Mouse (Mus musculus) ovary, postnatal 10 days (tissue): Measurements from ENCODE around the gene Adap2.
"Not testable (repeated sequence)": the region's sequence is repeated elsewhere in the genome, so short reads cannot be mapped to it uniquely, and the experiment has no call there.

Source experiments
- DNase-seq: peaks from one replicate; pipeline ENCODE4 v3.0.0; 2022; ENCODE audit warnings: low spot score

Adap2 gene

DNA sequence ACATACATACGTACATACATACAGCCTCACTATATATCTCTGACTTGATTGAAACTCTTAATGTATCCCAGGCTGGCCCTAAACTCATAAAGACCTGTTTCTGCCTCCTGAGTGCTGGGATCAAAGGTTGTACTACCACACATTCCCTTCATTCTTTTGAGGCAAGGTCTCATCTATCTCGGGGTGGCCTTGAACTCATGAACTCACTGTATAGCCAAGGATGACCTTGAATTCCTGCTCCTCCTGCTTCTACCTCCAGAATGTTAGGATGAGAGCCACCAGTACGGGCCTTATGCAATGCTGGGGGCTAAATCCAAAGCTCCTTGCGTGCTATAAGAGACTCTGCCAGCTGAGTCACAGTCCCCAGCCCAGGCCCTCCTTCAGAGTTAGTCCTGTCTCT, 7.1 kb downstream of the Adap2 start:
- no peak for DNase-seq

DNA sequence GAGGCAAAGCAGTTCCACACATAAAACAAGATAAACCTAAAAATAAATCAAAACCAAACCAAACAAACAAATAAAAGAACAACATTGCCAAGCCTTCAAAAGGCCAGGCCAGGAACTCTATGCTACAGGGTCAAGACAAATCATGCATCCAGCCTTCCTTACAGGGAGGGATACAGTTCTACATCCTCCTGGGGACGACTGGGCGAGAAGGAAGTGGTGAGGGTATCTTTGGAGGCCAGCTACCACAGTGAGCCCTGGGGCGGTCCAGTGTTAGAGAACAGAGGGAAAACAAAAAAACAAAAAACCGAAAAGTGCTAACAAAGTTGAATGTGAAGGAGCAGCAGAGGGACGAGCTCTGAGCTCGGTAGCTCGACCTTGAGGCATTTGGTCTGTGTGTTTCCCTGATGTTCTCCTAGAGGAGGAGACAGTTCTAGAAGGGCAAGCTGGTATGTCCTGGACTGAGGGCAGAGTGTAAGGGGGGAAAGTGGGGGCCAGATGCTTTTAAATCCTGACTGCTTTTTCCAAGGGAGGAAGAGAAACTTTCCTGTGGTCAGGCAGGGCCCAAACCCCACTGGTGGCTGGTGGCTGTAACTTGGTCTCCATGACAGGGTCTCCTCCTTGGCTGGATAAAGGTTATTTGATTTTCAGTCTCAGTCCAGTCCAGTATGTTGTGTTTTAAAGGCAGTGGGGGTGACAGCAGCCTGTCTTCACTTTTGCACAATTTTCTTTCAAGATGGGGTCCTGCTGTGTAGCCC, 9.6 kb downstream of the Adap2 start:
- no peak for DNase-seq

DNA sequence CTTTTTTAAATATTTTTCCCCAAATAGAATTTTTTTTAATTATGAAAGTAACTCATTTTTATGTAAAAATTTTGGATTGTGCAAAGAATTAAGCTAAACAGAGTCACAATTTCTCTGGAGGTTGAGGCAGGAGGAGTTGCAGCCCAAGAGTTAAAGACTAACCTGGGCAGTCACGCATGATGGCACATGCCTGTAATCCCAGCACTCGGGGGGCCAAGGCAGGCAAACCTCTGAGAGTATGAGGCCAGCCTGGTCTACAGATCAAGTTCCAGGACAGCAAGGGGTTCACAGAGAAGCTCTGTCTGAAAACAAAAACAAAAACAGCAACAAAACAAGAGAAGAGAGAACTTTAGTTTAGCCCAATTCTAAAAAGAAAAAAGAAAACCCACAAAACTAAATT, 10.3 kb downstream of the Adap2 start:
- no peak for DNase-seq

DNA sequence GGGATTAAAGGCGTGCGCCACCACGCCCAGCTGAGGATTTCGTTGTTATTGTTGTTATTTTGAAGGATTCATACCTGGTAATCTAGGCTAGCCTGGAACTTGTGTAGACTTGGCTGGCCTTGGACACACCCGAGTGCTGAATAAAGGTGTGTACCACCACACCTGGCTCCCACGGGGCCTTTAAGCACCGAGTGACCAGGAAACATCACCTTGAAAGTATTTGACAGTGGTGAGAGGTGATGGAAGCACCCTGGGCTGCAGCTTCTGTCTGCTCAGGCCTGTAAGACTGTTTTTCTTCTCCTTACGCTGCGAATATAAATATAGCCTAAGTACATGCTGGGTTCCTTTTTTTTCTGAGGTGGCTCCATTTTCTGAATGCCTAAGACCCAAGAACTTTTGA, 14.2 kb downstream of the Adap2 start:
- no peak for DNase-seq

DNA sequence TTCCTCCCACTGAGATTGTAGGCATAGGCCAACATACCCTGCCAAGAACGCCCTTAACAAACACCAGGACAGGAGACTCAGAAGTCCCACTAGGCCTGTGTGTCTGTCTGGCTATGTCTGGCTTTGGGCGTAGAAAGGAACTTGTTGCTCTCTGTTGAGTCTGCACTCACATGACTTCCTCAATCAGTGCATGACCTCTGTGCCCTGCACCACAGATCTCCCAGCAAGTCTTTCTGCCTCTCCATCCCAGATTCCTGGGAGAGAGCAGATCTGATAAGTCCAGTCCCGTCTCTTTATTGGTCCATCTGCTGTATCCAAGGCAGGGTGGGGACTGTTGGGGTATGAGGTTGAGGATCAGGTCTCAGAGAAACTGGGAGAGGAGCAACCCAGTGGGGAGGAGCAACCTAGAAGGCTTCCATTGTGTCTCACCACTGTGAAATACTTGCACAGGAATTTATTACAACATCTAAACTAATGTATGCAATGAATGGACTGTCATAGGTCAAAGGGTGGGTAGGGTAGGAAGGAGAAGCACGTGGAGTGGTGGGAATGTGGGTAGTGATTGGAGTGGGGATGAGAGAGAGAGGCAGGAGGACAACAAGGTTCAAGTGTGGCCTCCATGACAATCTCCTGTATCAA, 14.8 kb downstream of the Adap2 start:
- no peak for DNase-seq

DNA sequence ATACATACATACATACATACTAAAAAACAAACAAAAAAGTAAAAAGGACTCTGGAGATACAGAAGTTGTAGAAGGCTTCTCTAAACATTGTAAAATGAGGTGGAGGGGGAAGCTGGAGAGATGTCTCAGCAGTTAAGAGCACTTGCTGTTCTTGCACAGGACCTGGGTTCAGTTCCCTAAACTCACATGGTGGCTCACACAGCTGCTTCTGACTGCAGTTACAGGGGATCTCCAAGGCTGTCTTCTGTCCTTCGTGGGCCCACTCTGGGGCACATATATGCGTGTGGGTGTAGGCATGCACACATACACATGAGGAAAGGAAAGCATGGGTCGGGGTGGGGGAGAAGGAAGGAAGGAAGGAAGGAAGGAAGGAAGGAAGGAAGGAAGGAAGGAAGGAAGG, 15.7 kb downstream of the Adap2 start:
- DNase-seq = no peak

DNA sequence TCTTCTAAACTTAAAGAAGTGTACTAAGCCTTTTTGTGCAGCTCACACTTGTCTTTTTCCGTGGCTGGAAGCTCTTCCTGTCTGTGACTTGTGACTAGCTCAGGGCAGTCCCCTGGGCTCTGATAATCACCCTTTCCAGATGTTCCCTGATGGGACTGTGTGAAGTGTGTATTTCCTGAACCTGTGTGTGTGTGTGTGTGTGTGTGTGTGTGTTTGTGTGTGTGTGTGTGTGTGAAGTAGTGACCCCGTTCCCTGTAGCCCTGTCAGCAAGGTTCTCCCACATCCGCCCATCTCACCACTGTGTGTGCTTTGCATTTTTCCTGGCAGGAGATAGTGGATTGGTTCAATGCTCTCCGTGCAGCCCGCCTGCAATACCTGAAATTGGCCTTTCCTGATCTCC, 16.4 kb downstream of the Adap2 start:
- DNase-seq = no peak

DNA sequence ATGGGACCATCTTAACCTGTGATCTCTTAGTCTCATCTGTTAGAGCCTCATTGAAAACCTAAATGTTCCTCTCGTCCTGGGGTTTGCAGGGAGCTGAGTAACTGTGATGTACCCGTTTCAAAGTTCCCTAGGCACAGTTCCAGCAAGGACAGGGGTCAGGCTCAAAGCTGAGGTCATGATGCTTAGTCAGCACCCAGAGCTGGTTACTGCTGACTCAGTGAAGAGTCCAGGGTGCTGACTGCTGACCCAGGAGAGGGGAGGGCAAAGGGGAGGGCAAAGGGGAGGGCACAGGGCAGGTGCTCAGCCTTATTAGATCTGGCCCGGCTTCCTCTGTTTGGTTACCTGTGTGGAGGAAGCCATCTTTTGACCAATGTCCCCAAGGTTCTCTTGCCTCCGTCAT, 18.0 kb downstream of the Adap2 start:
- DNase-seq = no peak

DNA sequence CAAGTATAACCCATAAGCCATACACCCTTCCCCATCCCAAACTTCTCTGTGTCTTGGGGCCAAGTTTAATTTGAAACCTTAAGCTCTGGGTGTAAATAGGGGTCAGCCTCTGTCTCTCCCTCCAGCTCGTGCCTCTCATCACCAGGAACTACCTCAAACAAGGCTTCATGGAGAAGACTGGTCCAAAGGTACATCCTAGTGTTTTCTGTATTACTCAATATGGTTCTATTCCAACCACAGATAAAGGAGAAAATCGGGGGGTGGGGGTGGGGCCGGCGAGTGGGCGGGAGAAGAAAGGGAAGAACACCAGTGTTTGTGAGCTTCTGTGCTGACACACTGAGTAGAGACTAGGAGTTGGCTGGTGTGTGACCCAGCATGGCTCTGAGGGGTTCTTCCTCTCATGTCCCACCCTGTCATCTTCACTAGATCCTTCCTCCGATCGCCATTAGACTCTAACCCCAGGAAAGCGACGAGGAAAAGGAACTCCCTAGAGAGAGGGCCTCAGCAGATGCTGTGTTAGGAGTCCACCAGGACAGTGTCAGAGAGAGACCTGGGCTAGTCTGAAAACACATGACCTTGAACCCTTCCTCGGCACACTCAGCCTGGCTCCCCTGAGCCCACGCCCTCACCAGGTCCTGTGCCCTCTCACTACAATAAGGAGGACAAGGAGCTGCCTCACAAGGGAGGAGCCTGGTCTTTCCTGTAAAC, 20.2 kb downstream of the Adap2 start:
- DNase-seq = no peak

DNA sequence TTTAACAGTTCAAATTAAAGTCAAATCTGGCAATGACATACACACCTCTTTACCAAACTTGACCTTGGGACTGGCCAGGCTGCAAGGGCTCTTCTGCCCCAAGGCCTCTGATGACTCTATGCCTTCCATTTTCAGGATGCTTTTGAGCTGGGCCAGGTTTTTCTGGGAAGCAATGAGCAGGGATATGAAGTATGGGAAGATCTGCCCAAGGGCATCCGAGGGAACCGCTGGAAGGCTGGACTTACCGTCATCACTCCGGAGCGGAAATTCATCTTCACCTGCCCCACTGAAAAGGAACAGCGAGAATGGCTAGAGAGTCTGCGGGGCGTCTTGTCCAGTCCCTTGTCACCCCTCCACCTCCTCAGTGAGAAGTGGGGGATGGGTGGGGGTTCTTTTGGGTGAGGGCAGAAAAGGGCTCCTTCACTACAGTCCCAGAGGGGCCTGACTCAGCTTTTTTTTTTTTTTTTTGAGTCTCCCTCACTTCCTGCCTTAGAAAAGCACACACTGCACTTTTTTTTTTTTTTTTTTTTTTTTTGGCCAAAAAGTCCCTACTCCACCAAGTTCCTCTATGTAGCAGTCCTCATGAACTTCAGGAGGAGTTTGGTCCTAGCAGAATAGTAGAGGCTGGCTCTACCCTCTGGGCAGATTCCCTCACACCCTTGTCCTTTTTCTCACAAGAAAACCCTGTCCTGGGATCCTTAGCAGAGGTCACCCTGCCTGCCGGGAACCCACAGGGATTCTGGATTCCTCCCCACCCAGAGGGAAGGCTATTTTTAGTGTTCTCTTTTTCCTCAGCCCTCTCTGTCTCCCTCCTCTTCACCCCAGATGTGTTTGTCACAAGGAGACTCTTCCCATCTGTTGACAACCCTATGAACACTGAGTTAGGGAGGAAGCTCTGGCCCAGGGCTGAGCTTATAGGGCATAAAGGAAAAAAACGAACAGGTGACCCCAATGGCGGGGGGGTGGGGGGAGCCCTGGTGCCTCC, 23.3 kb downstream of the Adap2 start:
- no peak for DNase-seq

DNA sequence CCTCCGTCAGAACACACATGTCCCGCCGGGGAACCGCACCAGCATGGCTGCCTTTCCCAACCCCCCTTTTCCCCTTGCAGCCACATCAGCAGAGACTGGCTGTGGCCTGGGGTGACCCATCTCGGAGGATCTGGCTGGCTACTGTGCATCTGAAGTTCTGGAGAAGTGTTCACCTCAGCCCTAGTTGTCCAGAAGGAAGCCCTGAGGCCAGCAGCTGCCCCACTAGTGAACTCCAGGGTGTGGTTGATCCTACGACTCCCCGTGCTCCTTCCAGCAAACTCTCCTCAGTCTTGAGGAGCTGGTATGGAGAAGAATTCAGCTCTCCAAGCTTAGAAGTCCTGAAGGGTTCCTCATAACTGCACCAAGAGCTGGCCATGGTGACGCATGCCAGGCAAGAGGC, 24.4 kb downstream of the Adap2 start:
- no peak for DNase-seq

DNA sequence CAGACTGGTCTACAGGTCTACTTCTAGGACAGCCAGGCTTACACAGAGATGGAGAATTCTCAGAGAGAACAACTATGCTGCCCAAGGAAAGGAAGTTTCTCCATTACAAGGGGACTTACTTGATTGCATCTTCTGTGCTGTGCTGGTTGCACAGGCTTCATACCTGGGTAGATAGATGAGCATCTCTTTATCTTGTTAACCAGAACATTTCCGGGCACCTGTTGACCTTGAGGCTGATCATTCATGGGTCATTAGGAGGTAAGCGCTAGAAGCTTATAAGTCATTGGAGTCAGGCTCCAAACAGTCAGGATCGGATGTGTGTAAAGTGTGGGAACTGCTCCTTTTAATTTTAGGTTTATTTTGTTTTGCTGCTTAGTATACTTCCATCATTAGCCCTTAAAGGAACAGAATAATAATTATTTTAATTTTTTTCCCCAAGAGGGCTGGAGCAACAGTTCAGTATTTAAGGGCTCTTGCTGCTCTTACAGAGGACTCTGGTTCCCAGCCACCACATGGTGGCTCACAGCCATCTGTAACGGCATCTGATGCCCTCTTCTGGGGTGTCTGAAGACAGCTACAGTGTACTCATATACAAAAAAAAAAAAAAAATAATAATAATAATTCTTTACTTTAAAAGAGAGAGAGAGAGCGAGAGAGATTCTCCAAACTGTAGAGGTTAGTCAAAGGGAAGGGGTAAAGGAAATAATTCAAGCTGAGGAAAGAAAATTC, 27.3 kb downstream of the Adap2 start:
- no peak for DNase-seq

DNA sequence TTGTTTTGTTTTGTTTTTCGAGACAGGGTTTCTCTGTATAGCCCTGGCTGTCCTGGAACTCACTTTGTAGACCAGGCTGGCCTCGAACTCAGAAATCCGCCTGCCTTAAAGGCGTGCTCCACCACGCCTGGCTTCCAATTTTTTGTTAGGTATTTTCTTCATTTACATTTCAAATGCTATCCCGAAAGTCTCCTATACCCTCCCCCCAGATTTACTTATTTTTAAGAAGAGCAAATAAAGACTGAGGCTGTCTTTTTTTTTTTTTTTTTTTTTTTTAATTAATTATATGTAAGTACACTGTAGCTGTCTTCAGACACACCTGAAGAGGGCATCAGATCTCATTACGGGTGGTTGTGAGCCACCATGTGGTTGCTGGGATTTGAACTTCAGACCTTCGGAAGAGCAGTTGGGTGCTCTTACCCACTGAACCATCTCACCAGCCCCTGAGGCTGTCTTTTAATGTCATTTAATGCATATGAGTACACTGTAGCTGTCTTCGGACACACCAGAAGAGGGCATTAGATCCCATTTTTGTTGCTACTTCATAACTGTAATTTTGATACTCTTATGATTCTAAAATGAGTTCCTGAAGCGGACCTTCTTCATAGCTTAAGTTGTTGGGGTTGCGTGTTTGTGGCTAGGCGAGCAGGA, 29.3 kb downstream of the Adap2 start:
- DNase-seq = not testable (repeated sequence)

DNA sequence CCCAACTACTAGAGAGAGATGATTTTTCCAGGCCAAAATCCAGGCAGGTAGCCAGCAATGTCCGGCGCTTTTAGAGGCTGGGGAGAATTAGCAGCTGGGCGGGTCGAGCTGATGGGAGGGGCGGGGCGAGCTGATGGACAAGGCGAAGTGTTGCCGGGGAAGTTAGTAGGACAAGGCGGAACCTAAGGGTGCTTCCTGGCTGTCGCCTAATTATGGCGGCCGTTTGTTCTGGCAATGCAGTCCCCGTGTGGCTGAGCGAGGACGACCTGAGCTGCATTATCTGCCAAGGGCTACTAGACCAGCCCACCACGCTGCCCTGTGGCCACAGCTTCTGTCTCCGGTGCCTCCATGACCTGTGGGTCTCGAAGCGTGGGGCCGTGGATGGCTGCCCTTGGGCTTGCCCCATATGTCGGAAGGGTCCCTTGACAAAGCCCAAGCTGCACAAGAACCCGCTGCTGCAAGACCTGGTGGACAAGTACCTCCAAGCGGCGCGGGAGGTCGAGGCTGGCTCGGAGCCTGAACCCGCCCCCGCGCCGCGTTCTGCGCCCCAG, 29.9 kb downstream of the Adap2 start, which contains the start of gene Rnf135:
TSS of gene Rnf135 (plus strand) at position 147 of the 551 bp plus-strand sequence.
- peak; percentile 82 for DNase-seq

DNA sequence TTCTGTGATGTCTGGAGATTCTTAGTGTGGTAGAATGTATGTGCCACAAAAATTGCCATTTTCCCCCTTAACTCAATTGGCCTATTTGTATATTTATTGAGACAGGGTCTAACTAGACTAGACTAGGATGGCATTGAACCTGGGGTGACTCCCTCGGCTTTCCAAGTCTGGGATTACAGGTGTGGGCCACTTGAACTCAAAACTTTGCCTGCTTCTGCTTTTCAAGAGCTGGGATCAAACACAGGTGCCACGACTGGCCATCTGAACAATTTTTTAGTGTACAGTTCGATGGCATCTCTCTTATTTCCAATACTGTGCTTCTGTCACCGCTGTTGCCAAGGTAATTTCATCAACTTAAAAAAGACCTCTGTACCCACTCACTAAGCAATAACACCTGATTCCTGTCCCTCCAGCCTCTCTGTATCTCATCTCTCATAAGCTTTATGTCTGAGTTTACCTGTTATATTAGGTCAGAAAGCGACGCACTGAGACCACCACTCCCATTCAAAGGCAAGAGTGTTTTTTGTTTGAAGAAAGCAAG, 30.7 kb downstream of the Adap2 start:
- no peak for DNase-seq

DNA sequence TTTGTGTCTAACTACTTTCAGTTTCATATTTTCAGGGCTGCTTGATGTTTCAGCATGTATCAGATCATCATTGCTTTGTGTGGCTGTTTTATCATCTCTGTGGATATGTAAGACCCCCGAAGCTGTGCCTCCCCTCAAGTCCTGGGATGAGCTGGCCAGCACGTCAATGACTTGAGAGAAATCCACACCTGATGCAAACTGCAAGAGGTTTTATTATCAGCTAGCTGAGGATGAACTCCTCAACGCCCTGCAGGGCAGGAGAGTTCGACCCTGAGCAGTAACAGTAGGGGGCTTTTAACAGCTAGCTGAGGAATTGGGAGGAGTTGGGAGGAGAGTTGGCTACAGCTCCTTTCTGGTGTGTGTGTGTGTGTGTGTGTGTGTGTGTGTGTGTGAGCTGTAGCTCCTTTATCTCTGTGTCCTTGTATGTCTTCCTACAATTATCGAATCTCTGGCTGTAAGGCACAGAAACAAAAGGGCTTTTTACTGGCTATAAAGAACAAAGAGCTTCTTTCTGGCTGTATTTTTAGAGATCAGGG, 31.6 kb downstream of the Adap2 start:
- DNase-seq = not testable (repeated sequence)

DNA sequence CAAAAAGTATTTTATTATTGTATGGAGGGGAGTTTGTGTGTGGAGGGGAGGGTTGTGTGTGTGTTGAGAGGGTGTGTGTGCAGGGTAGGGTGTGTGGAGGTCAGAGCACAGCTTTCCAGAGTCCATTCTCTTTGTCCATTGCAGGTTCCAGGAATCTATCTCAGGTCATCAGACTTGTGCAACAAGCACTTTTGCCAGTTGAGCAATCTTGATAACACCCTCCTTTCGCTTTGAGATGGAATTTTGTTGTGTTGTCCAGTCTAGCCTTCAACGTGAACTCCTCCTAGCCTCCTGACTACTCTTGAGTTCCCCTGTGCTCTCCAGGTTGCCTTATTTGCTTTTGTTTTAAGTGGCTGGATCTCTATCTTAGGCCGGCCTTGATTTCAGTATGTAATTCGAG, 36.4 kb downstream of the Adap2 start:
- DNase-seq = no peak

DNA sequence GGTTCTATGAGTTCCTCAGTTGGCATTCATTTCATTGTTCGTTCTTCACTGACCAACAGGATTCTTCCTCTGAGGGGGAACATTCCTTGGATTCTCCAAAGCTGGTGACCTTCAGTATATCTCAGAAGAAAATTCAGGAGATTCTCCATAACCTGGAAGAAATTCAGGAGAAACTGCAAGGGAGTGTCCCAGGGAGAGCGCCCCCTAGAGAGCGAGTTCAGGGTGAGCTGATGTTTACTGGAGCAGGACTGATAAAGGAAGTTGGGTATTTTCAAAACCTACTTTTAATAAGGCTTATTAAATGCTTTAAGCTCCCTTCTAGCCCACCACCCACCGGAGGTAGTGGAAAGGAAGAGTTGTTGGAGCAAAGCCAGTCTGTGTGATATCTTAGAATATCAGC, 39.9 kb downstream of the Adap2 start:
- DNase-seq = no peak

DNA sequence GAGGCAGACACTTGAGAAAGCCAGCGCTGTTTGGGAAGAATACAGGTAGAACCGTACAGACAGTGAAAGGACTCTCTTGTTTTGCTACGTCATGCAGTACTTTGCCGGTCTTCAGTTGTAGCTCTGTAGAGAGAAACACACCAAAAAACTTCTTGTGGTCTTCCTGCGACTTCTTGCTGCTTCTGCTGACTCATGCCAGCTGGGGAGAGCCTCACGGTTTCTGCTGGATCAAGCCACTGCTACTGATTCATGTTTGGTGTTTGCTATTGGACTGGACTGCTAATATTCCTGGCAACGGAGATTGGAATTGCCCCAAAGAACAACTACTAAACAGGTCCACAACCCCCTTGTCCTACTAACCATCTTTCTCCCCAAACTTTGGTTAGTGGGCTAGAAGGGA, 42.4 kb downstream of the Adap2 start:
- DNase-seq = no peak

DNA sequence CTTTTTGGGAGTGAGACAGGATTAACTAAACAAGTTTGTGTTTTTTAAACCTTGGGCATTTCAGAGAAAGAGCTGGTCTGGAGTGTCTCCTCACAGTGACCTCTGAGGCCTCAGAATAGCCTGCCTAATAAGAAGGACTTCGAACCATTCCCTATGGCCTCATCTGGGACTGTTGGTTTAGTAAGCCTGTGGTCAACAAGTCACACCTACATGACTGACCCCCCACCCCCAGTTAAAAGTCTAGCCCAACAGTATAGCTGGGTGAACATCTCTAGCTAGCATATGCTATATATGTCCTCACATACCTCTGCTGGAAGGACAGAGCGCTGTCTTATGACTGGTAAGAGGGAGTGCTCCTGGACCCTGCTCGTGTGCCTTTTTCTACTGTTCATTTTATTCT, 45.4 kb downstream of the Adap2 start:
- no peak for DNase-seq
